Mouse (Mus musculus) stomach, postnatal 0 days (tissue): ENCODE measurements around the gene Arid3a. TPM values are rescaled to one million over a fixed set of nuclear protein-coding genes. Genes with fewer than 3 reads are reported as not detected.

ENCODE experiments used
- ATAC-seq: fragments of 200-750 bp; cut with Nextera tagmentation; 2 replicates; pipeline ENCODE4 v1.8.0; 2017; ENCODE audit not compliant: low FRiP score, low TSS enrichment
- DNase-seq: peaks from one replicate; pipeline ENCODE4 v3.0.0-alpha.2; 2016; ENCODE audit warnings: low spot score
- H3K27ac ChIP-seq: fragments of 300-500 bp; sonication (generic); replicated peaks from 2 replicates; pipeline ENCODE4 v1.5.1; 2014; ENCODE audit warnings: mild to moderate bottlenecking, control low read depth
- H3K27me3 ChIP-seq: fragments of 300-500 bp; sonication (generic); 2 replicates; pipeline ENCODE4 v1.6.1; 2014; ENCODE audit warnings: low read length; ENCODE audit not compliant: control insufficient read depth, insufficient read depth
- H3K36me3 ChIP-seq: fragments of 300-500 bp; sonication (generic); 2 replicates; pipeline ENCODE4 v1.6.1; 2014; ENCODE audit warnings: low read length, mixed read lengths; ENCODE audit not compliant: control insufficient read depth, insufficient read depth
- H3K4me1 ChIP-seq: fragments of 300-500 bp; sonication (generic); replicated peaks from 2 replicates; pipeline ENCODE4 v1.6.1; 2014; ENCODE audit warnings: antibody characterized with exemption; ENCODE audit not compliant: control insufficient read depth, insufficient read depth
- H3K4me2 ChIP-seq: fragments of 300-500 bp; sonication (generic); replicated peaks from 2 replicates; pipeline ENCODE4 v1.6.1; 2014; ENCODE audit warnings: low read depth, mild to moderate bottlenecking, control low read depth, moderate library complexity
- H3K4me3 ChIP-seq: fragments of 300-500 bp; sonication (generic); 2 replicates; pipeline ENCODE4 v1.5.1; 2014; ENCODE audit warnings: low read depth, low read length, control low read depth
- H3K9ac ChIP-seq: fragments of 300-500 bp; sonication (generic); 2 replicates; pipeline ENCODE4 v1.6.1; 2014; ENCODE audit warnings: mild to moderate bottlenecking, low read length, control low read depth, mixed read lengths
- H3K9me3 ChIP-seq: fragments of 300-500 bp; sonication (generic); 2 replicates; pipeline ENCODE4 v1.6.1; 2016; ENCODE audit warnings: low read length; ENCODE audit not compliant: control insufficient read depth
- CTCF ChIP-seq: IDR thresholded peaks from 2 replicates; pipeline ENCODE4 v1.5.1; 2016; ENCODE audit warnings: antibody characterized with exemption, low read depth, mild to moderate bottlenecking, moderate library complexity
- EP300 ChIP-seq: optimal IDR thresholded peaks from 2 replicates; pipeline ENCODE3; 2016; ENCODE audit warnings: antibody characterized with exemption
- WGBS: fragments of 180-500 bp; shearing (Covaris S2); extraction: QIAGEN DNeasy Blood & Tissue Kit; methylation state at CpG from one replicate; pipeline ENCODE4 v1.1.7; 2014; 5-methylcytosine and 5-hydroxymethylcytosine counted together
- polyA plus RNA-seq: library from polyadenylated mRNA; unstranded; fragments of >200 nt; fragmentation: Nextera tagmentation; extraction: Ambion mirVana; gene quantifications from 2 replicates; pipeline ENCODE4 v1.2.1, GENCODE M21; 2015

The Arid3a gene
- polyA plus RNA-seq, 1 experiment from 2014 or later = 3.5 TPM

- TF ChIP-seq EP300 = no peak
- TF ChIP-seq CTCF = no peak
- Histone ChIP-seq H3K4me1 (peaks cover 22% of the 10 kb centered on the region), H3K36me3 (peaks cover 2% of the 10 kb centered on the region; the same call in 1 of the 2 replicates), H3K27me3 (no peaks in the 10 kb centered on the region), H3K27ac (no peak overlapping the region), H3K4me2 (no peak overlapping the region), H3K9ac (no peak overlapping the region), H3K9me3 (no peaks in the 10 kb centered on the region), H3K4me3 (no peak overlapping the region)
- DNase-seq = no peak
- no peak for ATAC-seq
- whole genome bisulfite sequencing = 80% methylated on average over 9 of the region's 9 CpGs
Observed at GRCm38 (mm10) chr10:79931797-79932196, 5.0 kb downstream of the Arid3a start.

DNA sequence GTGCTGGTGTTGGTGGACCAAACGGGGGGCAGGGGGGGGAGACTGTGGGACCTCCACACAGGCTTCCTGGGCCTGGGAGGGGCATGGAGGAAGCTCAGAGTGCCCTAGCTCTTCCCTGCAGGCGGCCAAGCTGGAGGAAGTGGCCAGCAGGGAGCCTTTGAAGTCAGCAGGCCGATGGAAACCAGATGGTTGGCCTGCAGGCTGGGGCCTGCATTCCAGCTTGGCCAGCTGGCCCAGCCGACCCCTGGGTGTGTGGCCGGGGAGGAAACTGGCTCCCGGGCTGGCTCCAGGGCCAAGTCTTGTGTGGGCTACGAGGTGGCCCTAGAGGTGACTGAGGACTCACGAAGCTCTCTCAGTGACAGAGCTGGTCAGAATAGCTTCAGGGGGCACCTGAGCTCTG lies 5.9 kb downstream of the Arid3a start:
- Histone ChIP-seq H3K9ac (peak overlapping the region; percentile 18; the same call in 1 of the 2 replicates), H3K4me2 (peak overlapping the region; percentile 11; the same call in 1 of the 2 replicates)

DNA sequence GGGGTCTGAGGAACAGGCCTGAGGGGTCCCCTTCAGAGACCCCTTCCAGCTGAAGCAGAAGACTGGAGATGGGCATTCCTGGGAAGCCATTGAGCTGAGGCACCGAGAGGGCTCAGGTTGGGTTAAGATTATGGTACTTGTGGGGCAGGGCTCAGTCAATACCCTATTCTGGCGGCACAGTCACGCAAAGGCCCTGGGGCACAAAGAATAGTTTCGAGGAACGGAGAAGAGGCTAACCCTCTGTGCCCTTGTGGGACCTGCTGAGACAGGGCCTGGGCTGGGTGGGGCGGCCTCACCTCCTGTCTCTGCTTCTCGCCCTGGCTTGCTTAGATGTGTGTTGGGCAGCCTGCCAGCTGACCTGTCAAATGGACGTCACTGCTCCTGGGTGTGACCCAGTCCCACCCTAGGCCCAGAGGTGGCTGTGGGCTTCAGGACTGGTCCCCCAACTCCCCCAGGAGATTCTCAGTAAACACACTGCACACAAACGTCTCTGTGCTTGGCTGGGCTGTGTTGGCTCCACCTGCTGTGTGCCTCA lies 6.4 kb downstream of the Arid3a start:
- Histone ChIP-seq H3K9me3 (no peaks in the 10 kb centered on the region), H3K4me1 (peaks cover 25% of the 10 kb centered on the region), H3K27ac (peak overlapping the region; percentile 69), H3K4me2 (0 out of 2 replicates have a peak overlapping the region, but pooled peaks have one; percentile 11), H3K4me3 (no peak overlapping the region), H3K9ac (peak overlapping the region; percentile 4), H3K27me3 (no peaks in the 10 kb centered on the region), H3K36me3 (peaks cover 2% of the 10 kb centered on the region; the same call in 1 of the 2 replicates)
- 47% methylated on average over 9 of the region's 9 CpGs for WGBS
- TF ChIP-seq EP300 = no peak
- TF ChIP-seq CTCF = no peak
- ATAC-seq (no peak), DNase-seq (no peak)

More for the DNA sequence above, 5.9 kb downstream of the Arid3a start:
- WGBS = 17% methylated on average over 8 of the region's 8 CpGs
- H3K27ac ChIP-seq = peak overlapping the region; percentile 69
- H3K27me3 ChIP-seq = no peaks in the 10 kb centered on the region
- H3K9me3 ChIP-seq = no peaks in the 10 kb centered on the region
- H3K4me1 ChIP-seq = peaks cover 23% of the 10 kb centered on the region
- no peak overlapping the region for H3K4me3 ChIP-seq
- ATAC-seq (0 out of 2 replicates have a peak, but pooled peaks have one; percentile 6), DNase-seq (peak; percentile 55)
- TF ChIP-seq EP300 (no peak), CTCF (peak; percentile 23; the same call in 1 of the 2 replicates)
- peaks cover 2% of the 10 kb centered on the region; the same call in 1 of the 2 replicates for H3K36me3 ChIP-seq

GRCm38 (mm10) chr10:79933861-79934260 lies 7.0 kb downstream of the Arid3a start:
- Histone ChIP-seq H3K9me3 (no peaks in the 10 kb centered on the region), H3K36me3 (peaks cover 2% of the 10 kb centered on the region; the same call in 1 of the 2 replicates), H3K4me3 (no peak overlapping the region), H3K27me3 (no peaks in the 10 kb centered on the region), H3K27ac (peak overlapping the region; percentile 69), H3K9ac (no peak overlapping the region), H3K4me1 (peaks cover 25% of the 10 kb centered on the region), H3K4me2 (no peak overlapping the region)
- 69% methylated on average over 6 of the region's 6 CpGs for WGBS
- DNase-seq (no peak), ATAC-seq (no peak)
- TF ChIP-seq EP300 (no peak), CTCF (no peak)

DNA sequence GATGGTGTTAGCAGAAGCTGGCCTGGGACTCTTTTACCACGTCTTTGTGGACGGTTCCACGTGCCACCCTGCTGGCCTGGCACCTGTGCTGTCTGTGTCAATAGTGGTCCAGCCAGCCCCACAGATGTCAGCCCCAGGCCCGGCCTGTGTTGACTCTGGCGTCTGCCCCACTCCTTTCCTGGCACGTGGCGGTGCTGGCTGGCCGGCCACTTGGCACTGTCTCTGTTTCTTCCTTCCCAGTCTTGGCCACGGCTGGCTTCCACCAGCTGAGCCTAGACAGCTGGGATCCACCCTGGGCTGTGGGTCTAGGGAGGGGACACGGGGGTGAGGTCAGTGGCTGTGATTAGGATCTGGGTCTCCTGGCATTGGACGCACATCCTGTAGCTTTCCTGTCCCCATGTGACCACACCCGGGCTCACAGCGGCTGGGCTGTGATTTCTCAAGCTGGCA lies 7.5 kb downstream of the Arid3a start:
- no peak for TF ChIP-seq EP300
- 20% methylated on average over 13 of the region's 13 CpGs for WGBS
- Histone ChIP-seq H3K9me3 (no peaks in the 10 kb centered on the region), H3K4me3 (no peak overlapping the region), H3K9ac (no peak overlapping the region), H3K4me2 (no peak overlapping the region; the same call in 1 of the 2 replicates), H3K4me1 (peaks cover 23% of the 10 kb centered on the region), H3K27me3 (no peaks in the 10 kb centered on the region), H3K36me3 (peaks cover 2% of the 10 kb centered on the region; the same call in 1 of the 2 replicates), H3K27ac (peak overlapping the region; percentile 69)
- ATAC-seq = peak; percentile 46
- peak; percentile 78 for DNase-seq
